Mouse (Mus musculus): Measurements from ENCODE around the gene Trcg1.

Gene Trcg1

DNA sequence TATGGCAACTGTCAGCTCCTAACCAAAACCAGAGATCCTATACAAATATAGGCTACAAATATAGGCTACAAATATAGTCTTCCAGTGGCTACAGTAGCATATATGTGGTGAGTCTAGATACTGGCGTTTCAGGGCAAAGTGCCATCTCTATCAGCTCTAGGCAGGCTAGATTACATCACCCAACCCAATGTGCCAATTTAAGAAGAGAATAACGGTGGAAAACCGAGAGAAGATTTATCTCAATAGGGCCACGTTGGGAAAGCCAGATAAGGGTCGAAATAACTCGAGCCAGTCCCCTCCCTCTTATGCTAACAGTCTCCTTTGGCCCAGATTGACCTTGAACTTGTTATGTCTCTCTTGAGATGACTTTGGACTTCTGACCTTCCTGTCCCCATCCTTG is 3.2 kb upstream of the Trcg1 start:
- DNase-seq, result no peak

DNA sequence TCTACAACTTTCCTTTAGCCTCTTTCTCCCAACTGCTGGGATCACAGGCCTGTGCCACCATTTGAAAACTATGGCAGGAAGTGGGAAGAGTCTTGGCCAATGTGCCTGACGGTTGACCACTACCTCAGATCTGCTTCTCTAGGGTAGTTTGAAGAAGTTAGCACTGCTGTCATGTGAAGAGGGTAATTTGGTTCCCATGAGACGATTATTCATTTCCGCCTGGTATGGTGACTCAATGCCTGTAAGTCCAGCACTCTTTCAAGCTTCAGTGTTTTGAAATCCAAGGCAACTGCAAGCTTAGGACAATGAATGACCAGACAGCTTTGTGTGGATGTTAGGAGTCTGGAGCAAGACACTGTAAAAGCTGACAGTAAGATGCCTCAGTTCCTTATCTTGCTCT is 2.6 kb upstream of the Trcg1 start:
- no peak for DNase-seq

- no peak for DNase-seq
These were observed 1.3 kb downstream of the Trcg1 start for GRCm38 (mm10) chr9:57237705-57238104.

- no peak for DNase-seq
These were observed 1.9 kb downstream of the Trcg1 start for GRCm38 (mm10) chr9:57238220-57238619.

DNA sequence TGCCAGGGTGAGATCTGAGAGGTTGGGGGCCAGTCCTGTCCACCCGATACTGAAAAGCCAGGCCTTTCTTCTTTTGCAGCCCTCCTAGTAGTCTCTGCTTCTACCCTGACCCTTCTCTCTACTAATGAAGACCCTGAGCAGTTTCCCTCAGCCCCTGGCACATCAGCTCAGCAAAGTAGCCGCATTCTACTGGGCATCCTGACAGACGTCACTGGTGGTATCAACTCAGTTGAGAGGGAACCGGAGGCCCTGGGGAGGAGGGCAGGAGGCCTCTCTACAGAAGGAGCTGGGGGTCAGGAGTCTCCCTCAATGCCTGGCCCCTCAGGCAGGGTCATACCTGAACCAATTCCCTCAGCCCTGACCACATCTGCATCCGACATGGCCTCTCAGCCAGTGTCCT is 4.8 kb downstream of the Trcg1 start:
- DNase-seq, result no peak

DNA sequence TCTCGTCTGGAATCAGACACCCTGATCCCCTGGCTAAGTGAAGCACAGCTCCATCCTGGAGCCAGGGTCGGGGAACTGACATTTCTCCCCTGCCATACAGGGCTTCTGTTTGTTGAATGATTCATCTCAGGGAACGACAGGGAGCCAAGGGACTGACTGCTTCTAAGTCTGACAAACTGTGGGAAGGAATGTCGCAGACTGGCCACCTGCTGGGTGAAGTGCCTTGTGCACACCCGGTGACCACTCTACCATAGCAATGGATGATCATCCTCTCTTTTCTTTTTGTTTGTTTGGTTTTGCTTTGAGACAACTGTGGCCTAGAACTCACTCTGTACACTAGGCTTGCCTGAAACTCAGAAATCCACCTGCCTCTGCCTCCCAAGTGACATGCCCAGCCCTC is 6.6 kb downstream of the Trcg1 start:
- no peak for DNase-seq

DNA sequence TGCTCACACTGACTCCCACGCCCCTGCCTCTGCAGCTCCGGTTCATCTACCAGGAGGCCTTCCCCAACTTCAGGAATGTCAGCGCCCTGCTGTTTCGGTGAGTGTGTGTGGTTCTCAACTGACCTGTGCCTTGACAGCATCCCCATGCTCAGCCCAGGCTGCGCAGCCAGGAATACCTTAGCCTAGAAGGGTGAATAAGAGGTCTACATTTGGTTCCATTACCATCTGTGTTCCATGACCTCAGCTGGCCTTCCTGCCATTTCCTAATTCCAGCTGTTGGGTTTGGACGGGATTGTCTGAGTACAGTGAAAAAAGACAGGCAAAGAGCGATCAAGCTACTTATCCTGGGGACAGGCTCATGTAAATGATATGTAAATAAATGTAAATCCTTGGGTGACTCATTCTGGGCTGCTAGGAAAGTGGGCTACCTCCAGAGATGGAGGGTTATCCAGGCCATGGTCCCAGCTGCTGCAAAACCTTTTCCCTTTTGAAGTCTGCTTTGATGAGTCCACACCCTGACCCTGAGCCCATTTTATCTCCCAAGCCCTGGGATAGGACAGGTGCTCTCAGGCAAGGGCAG is 7.8 kb downstream of the Trcg1 start:
- no peak for DNase-seq

GRCm38 (mm10) chr9:57246482-57246881 is 10.1 kb downstream of the Trcg1 start:
- no peak for DNase-seq

- DNase-seq, result peak; percentile 68
These were observed 10.9 kb downstream of the Trcg1 start for GRCm38 (mm10) chr9:57247201-57247671.

- peak; percentile 33 for DNase-seq
These were observed 11.9 kb downstream of the Trcg1 start for GRCm38 (mm10) chr9:57248030-57248942.

- DNase-seq, result no peak
These were observed 13.7 kb downstream of the Trcg1 start for GRCm38 (mm10) chr9:57250026-57250425.

- no peak for DNase-seq
These were observed 14.8 kb downstream of the Trcg1 start for GRCm38 (mm10) chr9:57251139-57251538.

DNA sequence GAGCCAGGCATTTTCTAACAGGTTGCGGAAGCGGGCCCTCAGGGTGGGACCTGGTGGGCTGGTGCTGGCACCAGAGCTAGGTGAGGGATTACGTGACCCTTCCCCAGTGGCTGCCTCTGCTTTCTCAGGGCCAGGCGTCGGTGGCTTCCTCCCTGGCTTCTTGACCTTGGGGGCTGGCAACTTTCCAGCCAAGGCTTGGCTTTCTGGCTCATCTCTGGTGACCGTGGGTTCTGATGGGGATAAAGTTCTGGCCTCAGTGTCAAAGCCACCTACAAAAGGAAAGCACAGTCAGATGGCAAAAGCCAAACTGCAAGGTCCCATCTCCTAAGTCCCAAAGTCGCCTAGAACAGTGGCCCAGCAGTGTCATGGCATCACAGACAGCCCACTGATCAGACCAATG is 17.7 kb downstream of the Trcg1 start:
- peak; percentile 32 for DNase-seq

DNA sequence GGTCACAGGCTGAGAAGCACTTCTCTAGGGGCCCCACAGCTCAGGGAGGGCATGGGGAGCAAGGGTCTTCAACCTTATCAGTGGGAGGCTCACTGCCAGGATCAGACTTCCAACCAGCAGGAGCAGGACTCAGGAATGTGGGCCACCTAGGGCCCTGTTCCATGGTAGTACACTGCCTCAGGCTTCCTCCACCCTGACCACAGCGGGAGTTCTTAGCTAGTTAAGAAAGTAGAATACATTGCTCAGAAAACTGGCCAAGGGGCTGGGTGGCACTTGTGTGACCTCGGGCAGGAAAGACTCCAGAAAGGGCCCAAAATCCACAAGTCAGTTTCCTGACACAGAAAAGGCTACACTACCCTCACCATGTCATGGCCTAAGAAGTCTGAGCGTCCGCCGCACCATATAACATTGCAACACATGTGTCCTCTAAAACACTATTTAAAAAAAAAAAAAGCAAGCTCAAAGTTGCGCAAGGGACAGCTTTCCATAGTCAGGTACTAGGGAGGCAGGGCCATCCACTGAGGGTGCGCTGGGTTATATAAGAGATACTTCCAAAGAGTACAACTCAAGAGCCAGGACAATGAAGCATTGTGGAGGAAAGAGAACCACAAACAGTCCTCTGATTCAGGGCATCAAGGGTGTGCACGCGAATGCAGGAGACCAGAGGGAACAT is 18.6 kb downstream of the Trcg1 start:
- DNase-seq, result no peak

DNA sequence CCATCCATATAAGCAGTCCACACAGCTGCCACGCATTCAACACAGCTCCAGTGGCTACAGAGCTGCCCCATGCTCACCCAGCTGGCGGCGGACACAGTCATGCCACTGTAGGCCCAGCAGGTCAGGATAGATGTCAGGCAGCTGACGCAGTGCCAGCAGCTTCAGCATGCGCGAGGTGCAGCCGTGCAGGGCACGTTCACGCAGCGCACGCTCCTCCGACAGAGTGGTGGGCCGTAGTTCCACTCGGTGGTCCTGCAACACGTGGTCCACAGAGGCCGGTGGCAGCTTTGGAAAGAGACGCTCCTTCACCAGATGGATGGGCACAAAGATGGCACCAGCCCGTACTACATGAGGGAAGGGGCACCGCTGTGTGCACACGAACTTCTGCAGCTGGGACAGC is 20.0 kb downstream of the Trcg1 start:
- no peak for DNase-seq

DNA sequence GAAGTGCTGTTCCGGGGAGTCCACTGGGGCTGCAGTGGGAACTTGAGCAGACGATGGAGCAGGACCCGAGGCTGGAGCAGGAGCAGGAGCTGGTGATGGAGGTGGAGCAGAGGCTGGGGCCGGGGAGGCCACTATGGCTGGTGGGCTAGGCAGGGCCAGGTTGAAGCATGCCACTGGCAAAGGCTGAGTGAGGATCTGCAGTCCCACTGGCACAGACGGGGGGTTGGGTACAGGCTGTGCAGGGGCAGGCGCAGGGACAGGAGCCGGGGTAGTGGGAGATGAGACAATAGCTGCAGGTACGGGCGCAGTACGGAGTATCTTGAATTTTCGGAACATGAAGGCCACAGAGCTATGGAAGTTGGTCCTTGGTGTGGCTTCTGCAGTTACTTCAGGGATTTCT is 20.5 kb downstream of the Trcg1 start:
- DNase-seq, result no peak

DNA sequence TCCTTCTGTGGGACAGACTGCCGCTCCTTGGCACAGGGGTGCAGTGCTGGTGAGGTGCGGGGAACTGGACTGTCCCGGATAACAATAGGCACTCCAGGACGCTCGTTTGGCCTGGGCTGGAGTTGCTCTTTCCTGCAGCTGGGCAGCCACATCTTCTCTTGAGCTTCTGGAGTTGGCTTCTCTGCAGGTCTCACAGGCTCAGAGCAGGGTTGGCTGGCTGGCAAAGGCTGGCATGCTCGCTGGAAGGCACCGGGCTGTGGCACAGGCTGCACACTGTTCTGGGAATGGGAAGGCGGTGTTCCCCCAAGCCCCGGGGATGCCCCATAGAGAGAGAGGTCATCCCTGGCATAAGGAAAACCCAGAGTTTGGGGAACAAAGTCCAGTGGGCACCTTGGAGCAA is 21.3 kb downstream of the Trcg1 start:
- no peak for DNase-seq

DNA sequence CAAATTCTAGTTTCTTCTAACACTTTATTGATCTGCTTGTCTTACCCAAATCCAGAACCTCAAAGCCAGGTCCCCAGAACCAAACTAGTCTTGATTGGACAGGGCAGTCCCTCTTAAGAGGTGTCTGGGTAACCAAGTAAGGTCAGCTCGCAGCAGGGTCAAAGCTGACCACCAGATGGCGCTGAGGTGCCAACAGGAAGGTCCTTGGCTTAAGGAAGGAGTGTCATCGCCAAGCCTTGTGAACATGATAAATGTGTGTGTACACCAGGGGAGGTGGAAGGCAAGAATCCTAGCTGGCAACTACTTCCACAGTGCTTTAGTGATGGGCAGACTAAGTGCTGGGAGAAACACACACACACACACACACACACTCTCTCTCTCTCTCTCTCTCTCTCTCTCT is 23.4 kb downstream of the Trcg1 start:
- peak; percentile 94 for DNase-seq

DNA sequence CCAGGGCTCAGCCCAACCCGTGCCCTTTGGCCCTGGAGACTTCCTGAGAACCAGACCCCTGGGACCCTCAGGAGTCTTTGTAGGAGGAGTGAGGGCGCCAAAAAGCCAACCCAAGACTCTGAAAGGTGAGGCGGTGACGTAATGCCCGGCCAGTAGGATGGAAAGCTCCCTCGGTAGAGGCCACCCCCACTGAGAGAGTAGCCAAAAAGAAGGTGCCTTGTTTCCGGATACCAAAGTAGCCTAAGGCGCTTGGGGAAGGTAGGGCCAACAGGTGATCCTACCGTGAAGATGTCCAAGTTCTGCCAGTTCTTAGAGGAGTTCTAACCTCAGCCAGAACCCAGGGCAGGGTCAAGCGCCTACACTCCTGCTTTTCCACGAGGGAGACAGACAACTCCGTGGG is 24.6 kb downstream of the Trcg1 start:
- DNase-seq, result no peak

GRCm38 (mm10) chr9:57261516-57261912 is 25.2 kb downstream of the Trcg1 start:
- peak; percentile 68 for DNase-seq

GRCm38 (mm10) chr9:57261913-57262794 is 25.8 kb downstream of the Trcg1 start, which contains the start of gene 1700017B05Rik:
1700017B05Rik (minus strand) TSS chr9:57262612.
- peak; percentile 86 for DNase-seq

DNA sequence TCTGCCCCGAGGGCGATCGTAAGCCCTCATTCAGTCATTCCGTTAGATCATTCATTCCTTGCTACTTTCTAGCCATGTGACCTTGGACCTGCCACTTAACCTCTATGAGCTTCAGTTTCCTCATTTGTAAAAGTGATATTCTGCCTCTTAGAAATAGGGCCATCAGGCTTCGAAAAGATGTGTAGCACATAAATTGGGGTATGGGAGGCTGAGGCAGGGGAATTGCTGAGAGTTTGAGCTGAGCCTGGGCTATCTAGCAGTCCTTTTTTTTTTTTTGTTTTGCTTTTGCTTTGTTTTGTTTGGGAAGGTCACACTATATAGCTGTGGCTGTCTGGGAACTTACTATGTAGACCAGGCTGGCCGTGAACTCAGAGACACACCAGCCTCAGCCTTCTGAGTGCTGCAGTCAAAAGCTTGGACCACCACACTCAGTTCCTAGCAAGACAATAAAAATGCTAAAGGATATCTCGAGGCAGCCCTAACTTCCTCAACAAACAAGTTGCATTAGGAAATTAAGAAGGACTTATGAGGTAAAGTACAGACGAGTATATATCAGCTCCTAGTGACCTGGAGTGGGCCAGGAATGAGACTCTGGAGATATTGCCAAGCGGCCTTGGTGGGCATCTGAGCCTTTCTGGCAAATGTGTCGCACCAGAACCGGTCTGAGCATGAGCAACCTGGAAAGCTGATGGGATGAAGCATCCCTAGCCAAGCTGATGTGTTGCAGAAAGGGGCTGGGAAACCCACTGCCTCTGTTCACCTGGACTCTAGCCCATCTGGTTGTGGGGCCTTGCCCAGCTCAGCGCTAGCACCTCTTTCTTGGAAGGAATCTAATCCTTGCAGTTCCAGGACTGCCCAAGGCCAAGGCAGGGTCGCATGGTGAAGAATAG is 26.7 kb downstream of the Trcg1 start:
- DNase-seq, result no peak

Data from kidney, postnatal 14 days (tissue).